Mouse (Mus musculus) embryonic facial prominence, embryonic 15.5 days (tissue): ENCODE results near the gene Tmem165. TPM values are rescaled to one million over a fixed set of nuclear protein-coding genes. Genes with fewer than 3 reads are reported as not detected.

Experiments
- ATAC-seq: fragments of 200-750 bp; cut with Nextera tagmentation; 2 replicates; pipeline ENCODE4 v1.8.0; 2017; ENCODE audit warnings: low read depth, moderate TSS enrichment; ENCODE audit not compliant: insufficient number of reproducible peaks, low FRiP score, low TSS enrichment
- H3K27ac ChIP-seq: fragments of 300-500 bp; sonication (generic); replicated peaks from 2 replicates; pipeline ENCODE4 v1.5.1; 2015; ENCODE audit warnings: mild to moderate bottlenecking, inconsistent platforms
- H3K27me3 ChIP-seq: fragments of 300-500 bp; sonication (generic); 2 replicates; pipeline ENCODE4 v1.6.1; 2015; ENCODE audit warnings: inconsistent platforms
- H3K36me3 ChIP-seq: fragments of 300-500 bp; sonication (generic); 2 replicates; pipeline ENCODE4 v1.6.1; 2015; ENCODE audit warnings: mild to moderate bottlenecking, inconsistent platforms
- H3K4me1 ChIP-seq: fragments of 300-500 bp; sonication (generic); 2 replicates; pipeline ENCODE4 v1.6.1; 2015; ENCODE audit warnings: inconsistent platforms
- H3K4me2 ChIP-seq: fragments of 300-500 bp; sonication (generic); replicated peaks from 2 replicates; pipeline ENCODE4 v1.6.1; 2015; ENCODE audit warnings: mild to moderate bottlenecking, inconsistent platforms
- H3K4me3 ChIP-seq: fragments of 300-500 bp; sonication (generic); replicated peaks from 2 replicates; pipeline ENCODE4 v1.5.1; 2015; ENCODE audit warnings: mild to moderate bottlenecking, inconsistent platforms
- H3K9ac ChIP-seq: fragments of 300-500 bp; sonication (generic); 2 replicates; pipeline ENCODE4 v1.6.1; 2015; ENCODE audit warnings: inconsistent platforms
- H3K9me3 ChIP-seq: fragments of 300-500 bp; sonication (generic); replicated peaks from 2 replicates; pipeline ENCODE4 v1.6.1; 2016; ENCODE audit warnings: inconsistent platforms
- WGBS: fragments of 180-500 bp; shearing (Covaris S2); methylation state at CpG from one replicate; pipeline ENCODE4 v1.1.7; 2015; 5-methylcytosine and 5-hydroxymethylcytosine counted together
- polyA plus RNA-seq: library from polyadenylated mRNA; unstranded; fragments of >200 nt; fragmentation: Nextera tagmentation; extraction: Ambion mirVana; gene quantifications from 2 replicates; pipeline ENCODE4 v1.2.1, GENCODE M21; 2015

Tmem165 gene
- polyA plus RNA-seq, 1 experiment from 2014 or later, result 94.0 TPM

GRCm38 (mm10) chr5:76193075-76193474 is 9.4 kb downstream of the Tmem165 start:
- Histone ChIP-seq H3K4me2 (no peak overlapping the region), H3K27me3 (no peaks in the 10 kb centered on the region), H3K4me3 (no peak overlapping the region), H3K9ac (no peak overlapping the region), H3K9me3 (no peaks in the 10 kb centered on the region), H3K36me3 (peaks cover 16% of the 10 kb centered on the region; the same call in 1 of the 2 replicates), H3K27ac (no peak overlapping the region), H3K4me1 (peaks cover 7% of the 10 kb centered on the region)
- no peak for ATAC-seq

- ATAC-seq, result no peak
- Histone ChIP-seq H3K9me3 (no peaks in the 10 kb centered on the region), H3K4me1 (peaks cover 7% of the 10 kb centered on the region), H3K9ac (no peak overlapping the region), H3K4me2 (no peak overlapping the region), H3K27ac (no peak overlapping the region), H3K27me3 (no peaks in the 10 kb centered on the region), H3K36me3 (peaks cover 19% of the 10 kb centered on the region; the same call in 1 of the 2 replicates), H3K4me3 (no peak overlapping the region)
- WGBS, result 71% methylated on average over 6 of the region's 6 CpGs
Measured at GRCm38 (mm10) chr5:76194377-76194945, 10.8 kb downstream of the Tmem165 start.

- 93% methylated on average over 13 of the region's 13 CpGs for WGBS
- Histone ChIP-seq H3K36me3 (peaks cover 50% of the 10 kb centered on the region), H3K9me3 (no peaks in the 10 kb centered on the region), H3K4me1 (peaks cover 3% of the 10 kb centered on the region; the same call in 1 of the 2 replicates), H3K4me2 (no peak overlapping the region), H3K4me3 (no peak overlapping the region), H3K9ac (no peak overlapping the region), H3K27me3 (no peaks in the 10 kb centered on the region), H3K27ac (no peak overlapping the region)
- no peak for ATAC-seq
Measured at GRCm38 (mm10) chr5:76199346-76199745, 15.7 kb downstream of the Tmem165 start.

GRCm38 (mm10) chr5:76203171-76203570 is 19.5 kb downstream of the Tmem165 start:
- Histone ChIP-seq H3K9ac (no peak overlapping the region), H3K36me3 (peaks cover 70% of the 10 kb centered on the region), H3K4me2 (no peak overlapping the region), H3K4me1 (no peaks in the 10 kb centered on the region), H3K9me3 (no peaks in the 10 kb centered on the region), H3K27me3 (no peaks in the 10 kb centered on the region), H3K27ac (no peak overlapping the region), H3K4me3 (no peak overlapping the region)
- 82% methylated on average over 3 of the region's 3 CpGs for WGBS
- no peak for ATAC-seq

- Histone ChIP-seq H3K9me3 (no peaks in the 10 kb centered on the region), H3K27ac (no peak overlapping the region), H3K36me3 (peaks cover 73% of the 10 kb centered on the region), H3K9ac (no peak overlapping the region), H3K4me2 (no peak overlapping the region), H3K27me3 (no peaks in the 10 kb centered on the region), H3K4me3 (no peak overlapping the region), H3K4me1 (no peaks in the 10 kb centered on the region)
- WGBS, result 91% methylated on average over 2 of the region's 2 CpGs
- ATAC-seq, result no peak
Measured at GRCm38 (mm10) chr5:76205886-76206285, 22.2 kb downstream of the Tmem165 start.

GRCm38 (mm10) chr5:76208066-76208465 is 24.4 kb downstream of the Tmem165 start:
- WGBS, result 88% methylated on average over 5 of the region's 5 CpGs
- Histone ChIP-seq H3K4me1 (no peaks in the 10 kb centered on the region), H3K4me2 (no peak overlapping the region), H3K4me3 (no peak overlapping the region), H3K9ac (no peak overlapping the region), H3K27me3 (no peaks in the 10 kb centered on the region), H3K9me3 (no peaks in the 10 kb centered on the region), H3K27ac (no peak overlapping the region), H3K36me3 (peaks cover 68% of the 10 kb centered on the region)
- ATAC-seq, result no peak

- WGBS, result 74% methylated on average over 6 of the region's 6 CpGs
- no peak for ATAC-seq
- no peak overlapping the region for H3K27ac ChIP-seq
- no peaks in the 10 kb centered on the region for H3K27me3 ChIP-seq
- H3K9me3 ChIP-seq, result no peaks in the 10 kb centered on the region
- no peaks in the 10 kb centered on the region for H3K4me1 ChIP-seq
- H3K4me2 ChIP-seq, result no peak overlapping the region
- H3K36me3 ChIP-seq, result peaks cover 21% of the 10 kb centered on the region
- no peak overlapping the region for H3K4me3 ChIP-seq
- H3K9ac ChIP-seq, result no peak overlapping the region
Measured at GRCm38 (mm10) chr5:76216691-76217090, 33.0 kb downstream of the Tmem165 start.

- Histone ChIP-seq H3K4me2 (no peak overlapping the region), H3K4me1 (no peaks in the 10 kb centered on the region), H3K4me3 (no peak overlapping the region), H3K9ac (no peak overlapping the region), H3K36me3 (peaks cover 51% of the 10 kb centered on the region), H3K9me3 (no peaks in the 10 kb centered on the region), H3K27me3 (no peaks in the 10 kb centered on the region), H3K27ac (no peak overlapping the region)
- ATAC-seq, result no peak
- 91% methylated on average over 13 of the region's 13 CpGs for WGBS
Measured at GRCm38 (mm10) chr5:76231171-76231855, 47.6 kb downstream of the Tmem165 start.

GRCm38 (mm10) chr5:76243274-76243673 is 59.6 kb downstream of the Tmem165 start:
- Histone ChIP-seq H3K36me3 (peaks cover 14% of the 10 kb centered on the region; the same call in 1 of the 2 replicates), H3K4me1 (no peaks in the 10 kb centered on the region), H3K9me3 (no peaks in the 10 kb centered on the region), H3K9ac (no peak overlapping the region), H3K4me3 (no peak overlapping the region), H3K4me2 (no peak overlapping the region), H3K27me3 (no peaks in the 10 kb centered on the region), H3K27ac (no peak overlapping the region)
- no peak for ATAC-seq
- 76% methylated on average over 3 of the region's 3 CpGs for WGBS

- no peak for ATAC-seq
- Histone ChIP-seq H3K9me3 (no peaks in the 10 kb centered on the region), H3K36me3 (peaks cover 14% of the 10 kb centered on the region; the same call in 1 of the 2 replicates), H3K4me3 (no peak overlapping the region), H3K4me1 (no peaks in the 10 kb centered on the region), H3K27me3 (no peaks in the 10 kb centered on the region), H3K9ac (no peak overlapping the region), H3K4me2 (no peak overlapping the region), H3K27ac (no peak overlapping the region)
- WGBS, result 93% methylated on average over 4 of the region's 4 CpGs
Measured at GRCm38 (mm10) chr5:76243929-76244328, 60.2 kb downstream of the Tmem165 start.

- no peaks in the 10 kb centered on the region for H3K4me1 ChIP-seq
- H3K4me2 ChIP-seq, result no peak overlapping the region
- no peaks in the 10 kb centered on the region for H3K27me3 ChIP-seq
- H3K9ac ChIP-seq, result no peak overlapping the region
- no peak overlapping the region for H3K27ac ChIP-seq
- no peak overlapping the region for H3K4me3 ChIP-seq
- ATAC-seq, result no peak
- WGBS, result 94% methylated on average over 10 of the region's 10 CpGs
- H3K36me3 ChIP-seq, result peaks cover 14% of the 10 kb centered on the region; the same call in 1 of the 2 replicates
- H3K9me3 ChIP-seq, result no peaks in the 10 kb centered on the region
Measured at GRCm38 (mm10) chr5:76244430-76244829, 60.8 kb downstream of the Tmem165 start.

GRCm38 (mm10) chr5:76245419-76245818 is 61.7 kb downstream of the Tmem165 start:
- no peak overlapping the region for H3K4me2 ChIP-seq
- H3K9ac ChIP-seq, result no peak overlapping the region
- ATAC-seq, result no peak
- 91% methylated on average over 3 of the region's 3 CpGs for WGBS
- peaks cover 14% of the 10 kb centered on the region; the same call in 1 of the 2 replicates for H3K36me3 ChIP-seq
- H3K27me3 ChIP-seq, result no peaks in the 10 kb centered on the region
- no peak overlapping the region for H3K27ac ChIP-seq
- H3K4me3 ChIP-seq, result no peak overlapping the region
- H3K9me3 ChIP-seq, result no peaks in the 10 kb centered on the region
- no peaks in the 10 kb centered on the region for H3K4me1 ChIP-seq
